Mouse (Mus musculus) lung, adult 2 months (tissue): Measurements from ENCODE around the gene Rassf1. TPM values are rescaled to one million over a fixed set of nuclear protein-coding genes. Genes with fewer than 3 reads are reported as not detected.
"Not testable (repeated sequence)": the region's sequence is repeated elsewhere in the genome, so short reads cannot be mapped to it uniquely, and the experiment has no call there.

Experiments used
- DNase-seq: peaks from one replicate; pipeline ENCODE4 v3.0.0; 2022
- H3K4me1 ChIP-seq: fragments of 200-500 bp; 2 replicates; pipeline ENCODE4 v1.6.1; 2011; ENCODE audit warnings: low read length; ENCODE audit not compliant: control insufficient read depth, insufficient read depth
- H3K4me3 ChIP-seq: fragments of 200-500 bp; replicated peaks from 2 replicates; pipeline ENCODE3; 2011; ENCODE audit warnings: low read depth, mild to moderate bottlenecking, control low read depth, low read length; ENCODE audit errors: extremely low read depth
- CTCF ChIP-seq: fragments of 200-500 bp; IDR thresholded peaks from 2 replicates; pipeline ENCODE4 v1.5.1; 2011; ENCODE audit warnings: mild to moderate bottlenecking, low read length, control low read depth; ENCODE audit not compliant: insufficient read depth
- POLR2A ChIP-seq: fragments of 200-500 bp; IDR thresholded peaks from 2 replicates; pipeline ENCODE4 v1.6.1; 2011; ENCODE audit warnings: low read depth, mild to moderate bottlenecking, control low read depth, low read length, borderline replicate concordance; ENCODE audit errors: extremely low read depth
- WGBS: fragments of 180-500 bp; shearing (Covaris S2); methylation state at CpG from one replicate; pipeline ENCODE4 v1.1.7; 2018; 5-methylcytosine and 5-hydroxymethylcytosine counted together
- polyA plus RNA-seq: library from polyadenylated mRNA; depleted of rRNA; stranded (reverse); fragments of >200 nt; gene quantifications from 2 replicates; pipeline ENCODE4 v1.2.3, GENCODE M21; 2012

Rassf1 gene
- polyA plus RNA-seq, 1 experiment, result 45.5 TPM

- DNase-seq, result peak; percentile 73
- under 1% methylated on average over 23 of the region's 23 CpGs for WGBS
- H3K4me3 ChIP-seq, result peak overlapping the region; percentile 94
- TF ChIP-seq POLR2A, result peak; percentile 80; the same call in 1 of the 2 replicates
- TF ChIP-seq CTCF, result no peak
- peaks cover 19% of the 10 kb centered on the region for H3K4me1 ChIP-seq
These were observed 3.7 kb downstream of the Rassf1 start for GRCm38 (mm10) chr9:107555031-107555457.

- DNase-seq, result no peak
- peaks cover 16% of the 10 kb centered on the region for H3K4me1 ChIP-seq
- H3K4me3 ChIP-seq, result peak overlapping the region; percentile 94
- WGBS, result 15% methylated on average over 2 of the region's 2 CpGs
- no peak for TF ChIP-seq CTCF
- no peak for TF ChIP-seq POLR2A
These were observed 4.3 kb downstream of the Rassf1 start for GRCm38 (mm10) chr9:107555701-107556100.

- no peak overlapping the region for H3K4me3 ChIP-seq
- peaks cover 11% of the 10 kb centered on the region for H3K4me1 ChIP-seq
- DNase-seq, result no peak
- 32% methylated on average over 3 of the region's 3 CpGs for WGBS
- TF ChIP-seq POLR2A (no peak), CTCF (no peak)
These were observed 5.0 kb downstream of the Rassf1 start for GRCm38 (mm10) chr9:107556346-107556745.

- under 1% methylated on average over 44 of the region's 46 CpGs for WGBS
- peak within 1 kb of the TSS; percentile 73 for H3K4me3 ChIP-seq
These were observed 11.8 kb downstream of the Rassf1 start, which contains the start of gene Tusc2 for GRCm38 (mm10) chr9:107563029-107563581. Tusc2 (plus strand) TSS chr9:107563255.

GRCm38 (mm10) chr9:107565556-107565955, 14.2 kb downstream of the Rassf1 start:
- H3K4me3 ChIP-seq, result peak overlapping the region; percentile 60
- DNase-seq, result not testable (repeated sequence)
- WGBS, result 35% methylated on average over 5 of the region's 5 CpGs
- TF ChIP-seq CTCF, result 0 out of 2 replicates have a peak, but pooled peaks have one; percentile 15
- peaks cover 13% of the 10 kb centered on the region for H3K4me1 ChIP-seq

More at GRCm38 (mm10) chr9:107563029-107563581, 11.8 kb downstream of the Rassf1 start, which contains the start of gene Tusc2:
- peak; percentile 92 for DNase-seq
- TF ChIP-seq POLR2A (peak; percentile 82; the same call in 1 of the 2 replicates), CTCF (no peak)
- H3K4me1 ChIP-seq, result peaks cover 6% of the 10 kb centered on the region

- TF ChIP-seq POLR2A (peak; percentile 59), CTCF (peak; percentile 97)
- H3K4me3 ChIP-seq, result peak overlapping the region; percentile 76
- peaks cover 17% of the 10 kb centered on the region for H3K4me1 ChIP-seq
- 29% methylated on average over 15 of the region's 15 CpGs for WGBS
- DNase-seq, result peak; percentile 92
These were observed 14.8 kb downstream of the Rassf1 start for GRCm38 (mm10) chr9:107566041-107566709.

- TF ChIP-seq CTCF, result no peak
- peak; percentile 51; the same call in 1 of the 2 replicates for TF ChIP-seq POLR2A
- peak; percentile 48 for DNase-seq
- H3K4me3 ChIP-seq, result peak overlapping the region; percentile 76
- 38% methylated on average over 3 of the region's 3 CpGs for WGBS
- peaks cover 17% of the 10 kb centered on the region for H3K4me1 ChIP-seq
These were observed 15.5 kb downstream of the Rassf1 start for GRCm38 (mm10) chr9:107566855-107567254.

GRCm38 (mm10) chr9:107567702-107568319, 16.5 kb downstream of the Rassf1 start, which contains the start of gene Hyal2:
Hyal2 (plus strand) TSS chr9:107567945.
- 25% methylated on average over 18 of the region's 18 CpGs for WGBS
- peak; percentile 49 for DNase-seq
- H3K4me3 ChIP-seq, result peak within 1 kb of the TSS; percentile 91
- peak; percentile 85; the same call in 1 of the 2 replicates for TF ChIP-seq POLR2A
- TF ChIP-seq CTCF, result no peak
- peaks cover 20% of the 10 kb centered on the region for H3K4me1 ChIP-seq

GRCm38 (mm10) chr9:107568331-107569261, 17.2 kb downstream of the Rassf1 start:
- TF ChIP-seq CTCF (no peak), POLR2A (no peak; the same call in 1 of the 2 replicates)

More at GRCm38 (mm10) chr9:107568331-107569261, 17.2 kb downstream of the Rassf1 start:
- DNase-seq, result peak; percentile 85
- WGBS, result under 1% methylated on average over 41 of the region's 41 CpGs
- Histone ChIP-seq H3K4me1 (peaks cover 20% of the 10 kb centered on the region), H3K4me3 (peak overlapping the region; percentile 91)
